Mouse (Mus musculus) heart, postnatal 36 days (tissue): ENCODE results near the gene Zkscan14. TPM values are rescaled to one million over a fixed set of nuclear protein-coding genes. Genes with fewer than 3 reads are reported as not detected.

Source experiments
- DNase-seq, 2 experiments: peaks; one replicate each; pipeline ENCODE4 v3.0.0; 2021 to 2022
- intact Hi-C: fragments of 180-260 bp; cut with DNase I; formaldehyde crosslinking; loops from one replicate; pipeline ENCODE4 v1.15.1; 2025
- total RNA-seq, 2 experiments: library from RNA; stranded (reverse); gene quantifications; 2 replicates each; pipeline ENCODE4 v1.2.3; 2021

Gene Zkscan14
- total RNA-seq, 2 experiments from 2014 or later, result 6.5 to 8.5 TPM

- no peak for DNase-seq
- intact Hi-C loops, result loop anchor here (2.0 kb wide), 1 partner anchor 26 kb away; the partner anchor contains the start of gene Zfp655
Observed at GRCm38 (mm10) chr5:145205041-145205440, 3.4 kb upstream of the Zkscan14 start.

- intact Hi-C loops, result loop anchor here (2.0 kb wide), 1 partner anchor 27 kb away; the partner anchor contains the start of gene Zfp655
- peak; percentile 95 to 98 for DNase-seq
Observed at GRCm38 (mm10) chr5:145203936-145204691, 2.4 kb upstream of the Zkscan14 start, which contains the start of gene Zkscan5. Gene Zkscan5, plus strand, starts transcription at chr5:145204562.

- DNase-seq, result no peak
- intact Hi-C loops, result no loop called here
Observed at GRCm38 (mm10) chr5:145202446-145202845, 778 bp upstream of the Zkscan14 start.

GRCm38 (mm10) chr5:145200387-145200786 is 1.3 kb downstream of the Zkscan14 start:
- DNase-seq, result no peak

GRCm38 (mm10) chr5:145191962-145192361 is 9.7 kb downstream of the Zkscan14 start, which contains the start of gene Atp5j2:
Gene Atp5j2, minus strand, starts transcription at chr5:145192062.
- intact Hi-C loops, result loop anchor here (5.0 kb wide), 2 partner anchors 40 to 90 kb away; partner anchors contain the start of genes Zfp655 and Zscan25
- no peak for DNase-seq

More at GRCm38 (mm10) chr5:145200387-145200786, 1.3 kb downstream of the Zkscan14 start:
- intact Hi-C loops, result no loop called here

- DNase-seq, result peak; percentile 88 to 90
- intact Hi-C loops, result loop anchor here (1.0 to 5.0 kb wide), 3 partner anchors 24 to 91 kb away; partner anchors contain the start of genes Cpsf4, Ptcd1, Zfp655 and Zscan25
Observed at GRCm38 (mm10) chr5:145190875-145191798, 10.5 kb downstream of the Zkscan14 start.

GRCm38 (mm10) chr5:145190373-145190772 is 11.3 kb downstream of the Zkscan14 start:
- intact Hi-C loops, result loop anchor here (1.0 to 5.0 kb wide), 3 partner anchors 23 to 92 kb away; partner anchors contain the start of genes Cpsf4, Ptcd1, Zfp655 and Zscan25
- DNase-seq, result no peak

GRCm38 (mm10) chr5:145189416-145189815 is 12.3 kb downstream of the Zkscan14 start:
- DNase-seq, result no peak
- intact Hi-C loops, result no loop called here

- intact Hi-C loops, result no loop called here
Observed at GRCm38 (mm10) chr5:145185244-145185643, 16.4 kb downstream of the Zkscan14 start.

GRCm38 (mm10) chr5:145178461-145178980 is 23.1 kb downstream of the Zkscan14 start:
- DNase-seq, result peak in 1 of 2 experiments; percentile 10
- intact Hi-C loops, result no loop called here

More at GRCm38 (mm10) chr5:145185244-145185643, 16.4 kb downstream of the Zkscan14 start:
- DNase-seq, result no peak

GRCm38 (mm10) chr5:145167306-145167661 is 34.4 kb downstream of the Zkscan14 start:
- no peak for DNase-seq
- intact Hi-C loops, result loop anchor here (1.0 to 2.0 kb wide), 2 partner anchors 23 to 26 kb away; partner anchors contain the start of genes Bud31 and Pdap1

GRCm38 (mm10) chr5:145166536-145167305 is 34.9 kb downstream of the Zkscan14 start, which contains the start of the genes Ptcd1 and Cpsf4:
Gene Ptcd1, minus strand, starts transcription at chr5:145167108.
Gene Cpsf4, plus strand, starts transcription at chr5:145167213.
- intact Hi-C loops, result loop anchor here (1.0 to 2.0 kb wide), 2 partner anchors 24 to 26 kb away; partner anchors contain the start of genes Bud31 and Pdap1
- peak; percentile 96 to 99 for DNase-seq

GRCm38 (mm10) chr5:145165184-145165583 is 36.5 kb downstream of the Zkscan14 start:
- no peak for DNase-seq
- intact Hi-C loops, result no loop called here

GRCm38 (mm10) chr5:145164710-145165109 is 37.0 kb downstream of the Zkscan14 start:
- no peak for DNase-seq
- intact Hi-C loops, result no loop called here

- no peak for DNase-seq
- intact Hi-C loops, result no loop called here
Observed at GRCm38 (mm10) chr5:145161361-145161760, 40.3 kb downstream of the Zkscan14 start.

GRCm38 (mm10) chr5:145152690-145153089 is 49.0 kb downstream of the Zkscan14 start:
- intact Hi-C loops, result no loop called here
- no peak for DNase-seq

GRCm38 (mm10) chr5:145149294-145149693 is 52.4 kb downstream of the Zkscan14 start:
- DNase-seq, result no peak
- intact Hi-C loops, result no loop called here

GRCm38 (mm10) chr5:145147748-145148147 is 53.9 kb downstream of the Zkscan14 start:
- DNase-seq, result no peak
- intact Hi-C loops, result no loop called here
